Mouse (Mus musculus) MEL (cell line): ENCODE results near the gene Zfp296. TPM values are rescaled to one million over a fixed set of nuclear protein-coding genes. Genes with fewer than 3 reads are reported as not detected.
A peak's percentile ranks its signal among the peaks of the same experiment; 100 is the strongest.

Experiments used
- DNase-seq: peaks from one replicate; pipeline ENCODE4 v3.0.0; 2011; ENCODE audit warnings: low read depth, low spot score
- H3K27ac ChIP-seq: 2 replicates; pipeline ENCODE4 v1.5.1; 2012; ENCODE audit warnings: low read depth, mild to moderate bottlenecking, control low read depth, low read length, moderate library complexity; ENCODE audit not compliant: control insufficient read depth
- H3K27me3 ChIP-seq, 2 experiments: fragments of 150-350 bp in 1 of 2; sonication (generic) in 1 of 2; 2 replicates each; pipeline ENCODE4 v1.6.1; 2012; ENCODE audit warnings: low read length in 2 of 2, mild to moderate bottlenecking in 2 of 2, improper control_type of control experiment in 1 of 2, moderate library complexity in 1 of 2; ENCODE audit not compliant: insufficient read depth in 2 of 2, control insufficient read depth in 1 of 2
- H3K36me3 ChIP-seq, 2 experiments: 2 replicates each; pipeline ENCODE4 v1.6.1; 2012 to 2014; ENCODE audit warnings: low read length in 2 of 2, improper control_type of control experiment in 1 of 2, inconsistent platforms in 1 of 2, mild to moderate bottlenecking in 1 of 2; ENCODE audit not compliant: insufficient read depth in 2 of 2, control insufficient read depth in 1 of 2
- H3K4me1 ChIP-seq, 2 experiments: fragments of 150-350 bp in 1 of 2; sonication (generic) in 1 of 2; 2 replicates each; pipeline ENCODE4 v1.6.1; 2012; ENCODE audit warnings: low read length in 2 of 2, improper control_type of control experiment in 1 of 2, mild to moderate bottlenecking in 1 of 2; ENCODE audit not compliant: insufficient read depth in 2 of 2, control insufficient read depth in 1 of 2
- H3K4me3 ChIP-seq, 2 experiments: fragments of 150-350 bp in 1 of 2; sonication (generic) in 1 of 2; 2 replicates each; pipeline ENCODE4 v1.5.1; 2012; ENCODE audit warnings: low read depth in 2 of 2, low read length in 2 of 2, mild to moderate bottlenecking in 2 of 2, moderate library complexity in 2 of 2, control low read depth in 1 of 2, improper control_type of control experiment in 1 of 2; ENCODE audit not compliant: control insufficient read depth in 1 of 2, insufficient read depth in 1 of 2
- H3K79me2 ChIP-seq: 2 replicates; pipeline ENCODE4 v1.6.1; 2012; ENCODE audit warnings: mild to moderate bottlenecking, low read length, moderate library complexity; ENCODE audit not compliant: control insufficient read depth, poor library complexity, insufficient read depth
- H3K9ac ChIP-seq: 2 replicates; pipeline ENCODE4 v1.6.1; 2012; ENCODE audit warnings: low read depth, mild to moderate bottlenecking, control low read depth, low read length, moderate library complexity; ENCODE audit not compliant: control insufficient read depth, poor library complexity, severe bottlenecking
- H3K9me3 ChIP-seq: fragments of 150-350 bp; sonication (generic); replicated peaks from 2 replicates; pipeline ENCODE4 v1.6.1; 2012; ENCODE audit warnings: mild to moderate bottlenecking, low read length, improper control_type of control experiment, moderate library complexity; ENCODE audit not compliant: insufficient read depth
- BHLHE40 ChIP-seq: IDR thresholded peaks from 2 replicates; pipeline ENCODE4 v1.6.1; 2012; ENCODE audit warnings: low read depth, mild to moderate bottlenecking, inconsistent platforms, low read length, improper control_type of control experiment, borderline replicate concordance
- CHD1 ChIP-seq: IDR thresholded peaks from 2 replicates; pipeline ENCODE4 v1.6.1; 2012; ENCODE audit warnings: low read depth, mild to moderate bottlenecking, inconsistent platforms, low read length, improper control_type of control experiment
- CHD2 ChIP-seq: IDR thresholded peaks from 2 replicates; pipeline ENCODE4 v1.6.1; 2011; ENCODE audit warnings: low read length, improper control_type of control experiment
- CTCF ChIP-seq, 3 experiments: IDR thresholded peaks in 2 of 3; conservative IDR thresholded peaks in 1 of 3; 2 replicates each; pipeline ENCODE4 v1.5.1; 2011 to 2012; ENCODE audit warnings: low read length in 3 of 3, low read depth in 2 of 3, mild to moderate bottlenecking in 2 of 3, improper control_type of control experiment in 1 of 3, inconsistent platforms in 1 of 3, mixed read lengths in 1 of 3, moderate library complexity in 1 of 3; ENCODE audit not compliant: control insufficient read depth in 1 of 3, insufficient read depth in 1 of 3, poor library complexity in 1 of 3, severe bottlenecking in 1 of 3
- E2F4 ChIP-seq: IDR thresholded peaks from 2 replicates; pipeline ENCODE4 v1.6.1; 2011; ENCODE audit warnings: low read depth, low read length, improper control_type of control experiment, borderline replicate concordance
- ELF1 ChIP-seq: IDR thresholded peaks from 2 replicates; pipeline ENCODE4 v1.6.1; 2014; ENCODE audit warnings: low read depth, mild to moderate bottlenecking, inconsistent platforms, low read length, improper control_type of control experiment, moderate library complexity
- EP300 ChIP-seq, 2 experiments: IDR thresholded peaks; 2 replicates each; pipeline ENCODE4 v1.6.1; 2011; ENCODE audit warnings: improper control_type of control experiment in 2 of 2, low read length in 2 of 2, low read depth in 1 of 2, mild to moderate bottlenecking in 1 of 2
- ETS1 ChIP-seq: IDR thresholded peaks from 2 replicates; pipeline ENCODE4 v1.6.1; 2012; ENCODE audit warnings: low read depth, mild to moderate bottlenecking, inconsistent platforms, low read length, improper control_type of control experiment, moderate library complexity
- GABPA ChIP-seq: IDR thresholded peaks from 2 replicates; pipeline ENCODE4 v1.6.1; 2012; ENCODE audit warnings: low read depth, mild to moderate bottlenecking, inconsistent platforms, low read length, improper control_type of control experiment, moderate library complexity
- GATA1 ChIP-seq: IDR thresholded peaks from 2 replicates; pipeline ENCODE4 v1.6.1; 2011; ENCODE audit warnings: low read depth, low read length, improper control_type of control experiment
- HCFC1 ChIP-seq: IDR thresholded peaks from 2 replicates; pipeline ENCODE4 v1.6.1; 2012; ENCODE audit warnings: low read depth, mild to moderate bottlenecking, inconsistent platforms, low read length, improper control_type of control experiment, moderate library complexity
- JUND ChIP-seq: IDR thresholded peaks from 2 replicates; pipeline ENCODE4 v1.6.1; 2011; ENCODE audit warnings: low read depth, mild to moderate bottlenecking, improper control_type of control experiment, low read length
- KAT2A ChIP-seq: conservative IDR thresholded peaks from 2 replicates; pipeline ENCODE4 v1.6.1; 2012; ENCODE audit warnings: low read depth, low read length, improper control_type of control experiment, inconsistent platforms
- MAFK ChIP-seq: IDR thresholded peaks from 2 replicates; pipeline ENCODE4 v1.6.1; 2011; ENCODE audit warnings: low read depth, mild to moderate bottlenecking, low read length, improper control_type of control experiment, borderline replicate concordance
- MAZ ChIP-seq: IDR thresholded peaks from 2 replicates; pipeline ENCODE4 v1.6.1; 2012; ENCODE audit warnings: low read depth, mild to moderate bottlenecking, inconsistent platforms, low read length, improper control_type of control experiment
- MEF2A ChIP-seq: IDR thresholded peaks from 2 replicates; pipeline ENCODE4 v1.6.1; 2014; ENCODE audit warnings: low read depth, mild to moderate bottlenecking, inconsistent platforms, low read length, improper control_type of control experiment; ENCODE audit not compliant: poor library complexity, insufficient replicate concordance, severe bottlenecking; ENCODE audit errors: extremely low read depth
- MXI1 ChIP-seq: IDR thresholded peaks from 2 replicates; pipeline ENCODE4 v1.6.1; 2011; ENCODE audit warnings: mild to moderate bottlenecking, low read depth, low read length, improper control_type of control experiment
- MYB ChIP-seq: IDR thresholded peaks from 2 replicates; pipeline ENCODE4 v1.6.1; 2011; ENCODE audit warnings: mild to moderate bottlenecking, low read depth, low read length, improper control_type of control experiment
- MYC ChIP-seq: IDR thresholded peaks from 2 replicates; pipeline ENCODE4 v1.6.1; 2011; ENCODE audit warnings: low read depth, mild to moderate bottlenecking, low read length, improper control_type of control experiment, moderate library complexity
- NELFE ChIP-seq: IDR thresholded peaks from 2 replicates; pipeline ENCODE4 v1.6.1; 2011; ENCODE audit warnings: low read depth, low read length, improper control_type of control experiment
- NRF1 ChIP-seq: IDR thresholded peaks from 2 replicates; pipeline ENCODE4 v1.6.1; 2014; ENCODE audit warnings: low read depth, mild to moderate bottlenecking, inconsistent platforms, low read length, improper control_type of control experiment, moderate library complexity; ENCODE audit not compliant: poor library complexity, insufficient read depth, severe bottlenecking
- POLR2AphosphoS2 ChIP-seq: IDR thresholded peaks from 2 replicates; pipeline ENCODE4 v1.6.1; 2011; ENCODE audit warnings: low read length, improper control_type of control experiment
- POLR2AphosphoS5 ChIP-seq: IDR thresholded peaks from 2 replicates; pipeline ENCODE4 v1.6.1; 2012; ENCODE audit warnings: low read depth, borderline replicate concordance, mild to moderate bottlenecking, inconsistent platforms, low read length, moderate library complexity, mixed read lengths
- RAD21 ChIP-seq: IDR thresholded peaks from 2 replicates; pipeline ENCODE4 v1.6.1; 2011; ENCODE audit warnings: mild to moderate bottlenecking, low read depth, low read length, improper control_type of control experiment
- RCOR1 ChIP-seq: IDR thresholded peaks from 2 replicates; pipeline ENCODE4 v1.6.1; 2012; ENCODE audit warnings: low read depth, mild to moderate bottlenecking, inconsistent platforms, low read length, improper control_type of control experiment
- SIN3A ChIP-seq: IDR thresholded peaks from 2 replicates; pipeline ENCODE4 v1.6.1; 2012; ENCODE audit warnings: low read length, improper control_type of control experiment, inconsistent platforms
- SMC3 ChIP-seq: IDR thresholded peaks from 2 replicates; pipeline ENCODE4 v1.6.1; 2011; ENCODE audit warnings: low read depth, low read length, improper control_type of control experiment
- TAL1 ChIP-seq: IDR thresholded peaks from 2 replicates; pipeline ENCODE4 v1.6.1; 2012; ENCODE audit warnings: mild to moderate bottlenecking, inconsistent platforms, low read length, moderate library complexity, mixed read lengths
- TBP ChIP-seq: IDR thresholded peaks from 2 replicates; pipeline ENCODE4 v1.8.0; 2011; ENCODE audit warnings: low read depth, low read length, improper control_type of control experiment
- USF1 ChIP-seq: IDR thresholded peaks from 2 replicates; pipeline ENCODE4 v1.6.1; 2014; ENCODE audit warnings: low read depth, mild to moderate bottlenecking, inconsistent platforms, low read length, improper control_type of control experiment, moderate library complexity
- USF2 ChIP-seq, 2 experiments: IDR thresholded peaks; 2 replicates each; pipeline ENCODE4 v1.6.1; 2011 to 2012; ENCODE audit warnings: improper control_type of control experiment in 2 of 2, low read length in 2 of 2, borderline replicate concordance in 1 of 2, inconsistent platforms in 1 of 2, low read depth in 1 of 2, mild to moderate bottlenecking in 1 of 2; ENCODE audit not compliant: insufficient read depth in 1 of 2
- ZC3H11A ChIP-seq: IDR thresholded peaks from 2 replicates; pipeline ENCODE4 v1.6.1; 2012; ENCODE audit warnings: low read depth, mild to moderate bottlenecking, inconsistent platforms, low read length, improper control_type of control experiment
- ZKSCAN1 ChIP-seq: IDR thresholded peaks from 2 replicates; pipeline ENCODE4 v1.6.1; 2012; ENCODE audit warnings: low read depth, mild to moderate bottlenecking, inconsistent platforms, low read length, improper control_type of control experiment, moderate library complexity
- ZMIZ1 ChIP-seq: IDR thresholded peaks from 2 replicates; pipeline ENCODE4 v1.6.1; 2012; ENCODE audit warnings: low read depth, mild to moderate bottlenecking, inconsistent platforms, low read length, improper control_type of control experiment, moderate library complexity
- ZNF384 ChIP-seq: IDR thresholded peaks from 2 replicates; pipeline ENCODE4 v1.6.1; 2012; ENCODE audit warnings: low read depth, mild to moderate bottlenecking, inconsistent platforms, low read length, improper control_type of control experiment
- polyA plus RNA-seq, 2 experiments: library from polyadenylated mRNA; stranded (reverse) in 1 of 2; unstranded in 1 of 2; fragments of >175 nt in 1 of 2; fragments of >200 nt in 1 of 2; gene quantifications; 2 replicates each; pipeline versions ENCODE4 v1.2.1 to v1.2.4; 2012; ENCODE audit warnings: low replicate concordance in 2 of 2, low read depth in 1 of 2; ENCODE audit not compliant: insufficient read length in 2 of 2, insufficient read depth in 1 of 2, missing spikeins in 1 of 2
- total RNA-seq: library from RNA; depleted of rRNA; stranded (reverse); fragments of 300-350 nt; gene quantifications from 2 replicates; pipeline ENCODE4 v1.2.3, GENCODE M21; 2012

Gene Zfp296
- total and polyA plus RNA-seq, 3 experiments: 3.3 to 7.8 TPM; not detected in 1

GRCm38 (mm10) chr7:19572926-19573775, 3.9 kb upstream of the Zfp296 start:
- peak; percentile 91 for DNase-seq
- peak overlapping the region; percentile 86 for H3K9ac ChIP-seq
- H3K27me3 ChIP-seq: no peaks in the 10 kb centered on the region
- peaks cover 0 to 19% of the 10 kb centered on the region in 2 experiments; a peak in 3 of 4 replicates for H3K36me3 ChIP-seq
- H3K4me1 ChIP-seq: peaks cover 2 to 10% of the 10 kb centered on the region in 2 experiments; a peak in 3 of 4 replicates
- H3K9me3 ChIP-seq: no peaks in the 10 kb centered on the region
- H3K79me2 ChIP-seq: peaks cover 38% of the 10 kb centered on the region
- peak overlapping the region; percentile 82 to 93 for H3K4me3 ChIP-seq
- H3K27ac ChIP-seq: peak overlapping the region; percentile 65
- TF ChIP-seq EP300 (IDR thresholded peaks at IDR 0.05; ENCODE audit: low read depth in 1 of 2, low read length in 2 of 2): 0 out of 4 replicates have a peak, but pooled peaks of 1 of the 2 experiments have one; percentile 23
- TF ChIP-seq MAFK: no peak
- TF ChIP-seq RCOR1: peak; percentile 16; the same call in 1 of the 2 replicates
- no peak for TF ChIP-seq MYC
- TF ChIP-seq KAT2A: peak; percentile 59; the same call in 1 of the 2 replicates
- TF ChIP-seq ZMIZ1: peak; percentile 90
- TF ChIP-seq MYB: no peak
- TF ChIP-seq ZC3H11A: no peak
- TF ChIP-seq POLR2AphosphoS5: no peak
- TF ChIP-seq POLR2AphosphoS2: peak; percentile 83
- TF ChIP-seq E2F4: no peak
- TF ChIP-seq TBP: peak; percentile 75
- no peak for TF ChIP-seq JUND
- no peak for TF ChIP-seq MEF2A
- TF ChIP-seq SIN3A: peak; percentile 87
- TF ChIP-seq USF1: peak; percentile 46; the same call in 1 of the 2 replicates
- TF ChIP-seq GABPA: 0 out of 2 replicates have a peak, but pooled peaks have one; percentile 10
- no peak; the same call in 1 of the 2 replicates for TF ChIP-seq SMC3
- no peak for TF ChIP-seq USF2 (IDR thresholded peaks at IDR 0.05; ENCODE audit: borderline replicate concordance in 1 of 2, insufficient read depth in 1 of 2, low read depth in 1 of 2, low read length in 2 of 2)
- TF ChIP-seq GATA1: no peak
- peak; percentile 89 for TF ChIP-seq HCFC1
- TF ChIP-seq ZNF384: no peak
- peak; percentile 86 for TF ChIP-seq MXI1
- no peak; the same call in 1 of the 2 replicates for TF ChIP-seq ETS1
- peak; percentile 79; the same call in 1 of the 2 replicates for TF ChIP-seq BHLHE40
- no peak for TF ChIP-seq RAD21
- no peak for TF ChIP-seq ZKSCAN1
- peak; percentile 85 for TF ChIP-seq MAZ
- no peak for TF ChIP-seq CHD2
- TF ChIP-seq CHD1: no peak
- peak; percentile 57; the same call in 1 of the 2 replicates for TF ChIP-seq NRF1
- TF ChIP-seq TAL1: no peak
- peak; percentile 59 for TF ChIP-seq ELF1
- peak; percentile 87 for TF ChIP-seq NELFE
- peak in 1 of 3 experiments; percentile 8; a peak in 1 of 6 replicates for TF ChIP-seq CTCF (IDR thresholded peaks at IDR 0.05 in 2 of 3, conservative IDR thresholded peaks at IDR 0.05 in 1 of 3; ENCODE audit: control insufficient read depth in 1 of 3, insufficient read depth in 1 of 3, low read depth in 2 of 3, low read length in 3 of 3, poor library complexity in 1 of 3, severe bottlenecking in 1 of 3)
